In the genomic region with DNA sequence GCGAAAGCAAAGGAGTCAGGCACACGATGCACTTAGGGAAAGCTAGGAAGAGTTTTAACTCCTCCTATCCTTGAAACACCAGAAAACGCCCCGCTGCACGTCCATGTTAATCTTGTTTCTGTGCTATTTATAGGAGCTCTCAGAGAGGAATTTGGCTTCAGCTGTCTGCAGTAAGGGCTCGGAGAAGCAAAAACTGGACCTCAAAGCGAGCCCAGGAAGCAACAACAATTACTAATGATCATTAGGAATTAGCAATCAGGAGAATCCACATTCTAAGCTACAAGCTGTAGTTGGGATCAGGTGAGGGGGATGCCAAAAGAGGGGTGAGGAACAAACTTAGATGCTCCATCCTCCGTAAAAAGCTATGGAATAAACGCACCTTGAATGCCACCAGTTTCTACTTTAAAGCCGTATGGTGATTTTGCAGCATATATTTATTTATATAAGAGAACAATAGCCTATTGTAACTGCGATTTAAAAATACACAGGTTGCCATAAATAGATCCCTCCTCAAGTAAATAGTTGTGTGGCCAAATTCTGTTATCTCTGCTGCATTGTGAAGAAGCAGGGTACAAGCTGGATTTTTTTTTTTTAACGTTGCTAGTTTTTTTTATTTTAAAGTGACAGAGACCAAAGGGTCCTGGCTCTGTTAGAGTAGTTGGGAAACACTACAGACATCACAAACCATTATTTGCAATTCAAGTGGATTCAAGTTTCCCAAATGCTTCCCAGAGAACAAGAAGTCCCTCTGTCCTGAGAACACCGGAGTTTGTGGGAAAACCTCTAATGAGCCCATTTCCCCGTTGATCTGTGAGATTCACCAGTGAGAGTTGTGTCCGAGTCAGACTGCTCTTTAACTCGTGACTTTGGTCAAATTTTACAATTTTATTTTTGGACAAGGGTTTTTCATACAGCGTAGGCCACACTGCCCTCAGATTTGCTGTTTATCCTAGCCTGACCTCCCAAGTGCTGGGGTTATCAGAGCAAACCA, we compare ENCODE assay signal across 8 mouse cellular contexts.
DNase-seq lines count a peak whose midpoint lies in the region; ATAC-seq lines count a peak whose summit lies in the region.

No protein-coding gene starts in this region.

- H3K4me2 ChIP-seq in heart, embryonic 12.5 days = peak overlapping the region; percentile 75
- H3K4me2 ChIP-seq in limb, embryonic 12.5 days = peak overlapping the region; percentile 94
- H3K4me2 ChIP-seq in neural tube, embryonic 13.5 days = peak overlapping the region; percentile 91

- H3K9ac ChIP-seq in heart, embryonic 12.5 days = peak overlapping the region; percentile 93
- peak overlapping the region; percentile 85; the same call in 1 of the 2 replicates for H3K9ac ChIP-seq in limb, embryonic 12.5 days (replicated peaks)
- H3K9ac ChIP-seq in neural tube, embryonic 13.5 days = peak overlapping the region; percentile 66

- DNase-seq in 416B (ENCODE audit: low read depth) = peak; percentile 51
- peak; percentile 61 for DNase-seq in Muller cell, postnatal 12 days (ENCODE audit: inconsistent ontology term)
- DNase-seq in thymus, adult 18-20 months = no peak
- DNase-seq in cerebellum, adult 11 months = no peak
- no peak for DNase-seq in layer of hippocampus, adult 8-10 months (ENCODE audit: low spot score in 2 of 2)

- WGBS in heart, embryonic 12.5 days = 3% methylated on average over 17 of the region's 17 CpGs
- WGBS in limb, embryonic 12.5 days = 6% methylated on average over 17 of the region's 17 CpGs
- 8% methylated on average over 17 of the region's 17 CpGs for WGBS in neural tube, embryonic 13.5 days

- peak overlapping the region; percentile 86 for H3K4me3 ChIP-seq in heart, embryonic 12.5 days
- peak overlapping the region; percentile 83 for H3K4me3 ChIP-seq in limb, embryonic 12.5 days (replicated peaks)
- H3K4me3 ChIP-seq in neural tube, embryonic 13.5 days = peak overlapping the region; percentile 61

- H3K9me3 ChIP-seq in heart, embryonic 12.5 days (replicated peaks) = no peaks in the 10 kb centered on the region
- H3K9me3 ChIP-seq in limb, embryonic 12.5 days = no peaks in the 10 kb centered on the region
- H3K9me3 ChIP-seq in neural tube, embryonic 13.5 days = no peaks in the 10 kb centered on the region

- peaks cover 4% of the 10 kb centered on the region; the same call in 1 of the 2 replicates for H3K36me3 ChIP-seq in heart, embryonic 12.5 days
- no peaks in the 10 kb centered on the region for H3K36me3 ChIP-seq in limb, embryonic 12.5 days
- H3K36me3 ChIP-seq in neural tube, embryonic 13.5 days = no peaks in the 10 kb centered on the region

- no peaks in the 10 kb centered on the region for H3K27me3 ChIP-seq in heart, embryonic 12.5 days (replicated peaks)
- peaks cover 3% of the 10 kb centered on the region for H3K27me3 ChIP-seq in limb, embryonic 12.5 days
- peaks cover 40% of the 10 kb centered on the region for H3K27me3 ChIP-seq in neural tube, embryonic 13.5 days

- H3K27ac ChIP-seq in heart, embryonic 12.5 days (ENCODE audit: poor library complexity, severe bottlenecking) = peak overlapping the region; percentile 96
- H3K27ac ChIP-seq in limb, embryonic 12.5 days = peak overlapping the region; percentile 91
- peak overlapping the region; percentile 55 for H3K27ac ChIP-seq in neural tube, embryonic 13.5 days (replicated peaks)

- peaks cover 66% of the 10 kb centered on the region for H3K4me1 ChIP-seq in heart, embryonic 12.5 days (replicated peaks)
- peaks cover 61% of the 10 kb centered on the region for H3K4me1 ChIP-seq in limb, embryonic 12.5 days (replicated peaks)
- peaks cover 42% of the 10 kb centered on the region for H3K4me1 ChIP-seq in neural tube, embryonic 13.5 days (replicated peaks)

- ATAC-seq in heart, embryonic 12.5 days (ENCODE audit: insufficient number of reproducible peaks, low FRiP score) = no peak
- ATAC-seq in limb, embryonic 12.5 days (ENCODE audit: insufficient number of reproducible peaks, insufficient read depth, low FRiP score, low TSS enrichment, low read depth) = no peak
- 0 out of 2 replicates have a peak, but pooled peaks have one; percentile 13 for ATAC-seq in neural tube, embryonic 13.5 days (ENCODE audit: low read depth)

Comparison
In these comparisons a context has a peak if more than half of its experiments do, and no peak if none do; other contexts are left out.
1. DNase-seq: peak in 416B (single experiment) and Muller cell, postnatal 12 days (single experiment); none in thymus, adult 18-20 months (0 of 2), cerebellum, adult 11 months (single experiment) and layer of hippocampus, adult 8-10 months (0 of 2).
2. Peak in every context shown above with its lines, with median percentiles within 50 percentile points of each other: H3K27ac ChIP-seq, H3K4me2 ChIP-seq, H3K4me3 ChIP-seq and H3K9ac ChIP-seq.